Mouse (Mus musculus): ENCODE results near the gene Gm17019. TPM values are rescaled to one million over a fixed set of nuclear protein-coding genes. Genes with fewer than 3 reads are reported as not detected.
"Not testable (repeated sequence)": the region's sequence is repeated elsewhere in the genome, so short reads cannot be mapped to it uniquely, and the experiment has no call there.

Gene Gm17019
- polyA plus RNA-seq (2012; rRNA removed) (not detected in 2 replicates), polyA plus RNA-seq (2014; fragmentation: Nextera tagmentation; extraction: Ambion mirVana) (not detected in 2 replicates)

DNA sequence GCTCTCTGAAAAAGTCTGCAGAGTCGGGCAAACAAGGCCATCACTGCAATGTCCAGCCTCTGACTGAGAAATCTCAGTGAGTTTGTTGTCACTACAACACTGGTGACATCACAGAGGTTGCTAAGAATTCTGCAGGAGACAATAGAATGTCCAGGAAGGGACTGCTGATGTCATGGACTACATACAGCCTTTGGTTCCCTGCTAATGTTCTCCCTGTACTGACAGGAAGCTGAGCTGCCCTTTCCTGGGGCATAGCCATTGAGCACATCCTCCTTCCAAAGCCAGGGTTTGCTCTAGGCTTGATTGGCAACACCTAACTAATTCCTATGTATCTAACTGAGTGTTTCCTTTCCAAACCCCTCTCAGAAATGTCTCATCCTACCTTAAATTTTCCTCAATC lies at the start of gene Gm17019:
Gene Gm17019 (minus strand): TSS at position 101 of the 400 bp plus-strand sequence.
- ATAC-seq (ENCODE audit: insufficient read depth); H3K9me3 ChIP-seq (ENCODE audit: control insufficient read depth, low read length); DNase-seq (ENCODE audit: low read depth in 3 of 3, low spot score in 3 of 3); H3K4me2 ChIP-seq (ENCODE audit: low read depth); H3K9ac ChIP-seq (replicated peaks); H3K27ac ChIP-seq; H3K4me1 ChIP-seq (replicated peaks; ENCODE audit: control insufficient read depth in 2 of 2, insufficient read depth in 2 of 2, low read length in 1 of 2); H3K27me3 ChIP-seq (ENCODE audit: control insufficient read depth, insufficient read depth, low read length); H3K4me3 ChIP-seq (ENCODE audit: insufficient read depth in 1 of 2, low read depth in 2 of 2, low read length in 2 of 2); H3K36me3 ChIP-seq (replicated peaks; ENCODE audit: control insufficient read depth, insufficient read depth, low read depth): not testable (repeated sequence)
- WGBS (ENCODE audit: insufficient replicate concordance), result 15% methylated on average over 1 of the region's 1 CpGs

GRCm38 (mm10) chr5:15062385-15062715 lies 29.6 kb upstream of the Gm17019 start:
- H3K27ac ChIP-seq; ATAC-seq (ENCODE audit: insufficient read depth); H3K27me3 ChIP-seq (ENCODE audit: control insufficient read depth, insufficient read depth, low read length); DNase-seq (ENCODE audit: low read depth in 3 of 3, low spot score in 3 of 3); H3K4me3 ChIP-seq (ENCODE audit: insufficient read depth in 1 of 2, low read depth in 2 of 2, low read length in 2 of 2); H3K4me2 ChIP-seq (ENCODE audit: low read depth); H3K9ac ChIP-seq (replicated peaks); H3K36me3 ChIP-seq (replicated peaks; ENCODE audit: control insufficient read depth, insufficient read depth, low read depth); H3K9me3 ChIP-seq (ENCODE audit: control insufficient read depth, low read length); H3K4me1 ChIP-seq (replicated peaks; ENCODE audit: control insufficient read depth in 2 of 2, insufficient read depth in 2 of 2, low read length in 1 of 2): not testable (repeated sequence)
- WGBS (ENCODE audit: insufficient replicate concordance), result 61% methylated on average over 1 of the region's 1 CpGs

GRCm38 (mm10) chr5:15061638-15062384 lies 29.0 kb upstream of the Gm17019 start:
- not testable (repeated sequence) for H3K4me1 ChIP-seq (replicated peaks; ENCODE audit: control insufficient read depth in 2 of 2, insufficient read depth in 2 of 2, low read length in 1 of 2); H3K9ac ChIP-seq (replicated peaks); H3K4me2 ChIP-seq (ENCODE audit: low read depth); H3K4me3 ChIP-seq (ENCODE audit: insufficient read depth in 1 of 2, low read depth in 2 of 2, low read length in 2 of 2); H3K27ac ChIP-seq; H3K9me3 ChIP-seq (ENCODE audit: control insufficient read depth, low read length); DNase-seq (ENCODE audit: low read depth in 3 of 3, low spot score in 3 of 3); H3K27me3 ChIP-seq (ENCODE audit: control insufficient read depth, insufficient read depth, low read length); H3K36me3 ChIP-seq (replicated peaks; ENCODE audit: control insufficient read depth, insufficient read depth, low read depth)
- WGBS (ENCODE audit: insufficient replicate concordance), result 63% methylated on average over 4 of the region's 4 CpGs
- ATAC-seq (ENCODE audit: insufficient read depth), result peak; percentile 62

DNA sequence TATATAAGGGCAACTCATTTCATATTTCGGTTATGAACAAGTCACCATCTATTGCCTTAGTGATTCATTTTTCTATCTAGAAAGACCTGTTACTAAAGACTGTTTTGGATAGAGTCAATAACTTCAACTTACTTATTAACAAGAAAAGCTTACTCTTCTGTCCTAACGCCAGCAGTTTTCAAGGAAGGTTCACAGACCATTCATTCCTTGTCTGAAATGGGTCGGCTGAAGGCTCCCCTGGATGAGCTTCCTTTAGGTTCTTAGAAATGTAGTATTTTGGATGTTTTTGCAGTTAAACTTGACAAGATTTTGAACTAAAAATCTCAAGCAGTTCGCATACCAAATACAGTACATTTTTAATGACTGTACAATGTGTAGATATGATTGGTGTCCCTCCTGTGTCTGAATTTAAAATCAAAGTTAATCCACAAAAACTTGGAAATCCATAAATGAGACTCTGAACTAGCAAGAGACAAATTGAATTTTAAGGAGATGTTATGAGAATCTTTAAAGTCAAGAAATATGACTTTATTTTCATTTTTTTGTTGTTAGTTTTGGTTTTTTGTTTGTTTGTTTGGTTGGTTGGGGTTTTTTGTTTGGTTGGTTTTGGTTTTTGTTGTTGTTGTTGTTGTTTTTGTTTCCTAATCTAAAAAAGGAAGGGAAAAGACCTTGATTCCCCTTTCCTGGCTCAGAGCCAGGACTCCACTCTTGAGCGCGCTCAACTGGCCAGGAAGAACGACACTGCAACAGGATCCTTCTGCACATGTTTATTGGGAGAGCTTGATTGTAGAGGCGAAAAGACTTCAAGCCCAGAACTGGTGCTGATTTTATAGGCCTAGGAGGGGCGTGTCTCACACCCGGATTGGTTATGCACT lies 21.6 kb upstream of the Gm17019 start:
- not testable (repeated sequence) for DNase-seq (ENCODE audit: low read depth in 3 of 3, low spot score in 3 of 3); ATAC-seq (ENCODE audit: insufficient read depth); H3K36me3 ChIP-seq (replicated peaks; ENCODE audit: control insufficient read depth, insufficient read depth, low read depth); H3K9me3 ChIP-seq (ENCODE audit: control insufficient read depth, low read length); H3K4me2 ChIP-seq (ENCODE audit: low read depth); H3K9ac ChIP-seq (replicated peaks); H3K4me3 ChIP-seq (ENCODE audit: insufficient read depth in 1 of 2, low read depth in 2 of 2, low read length in 2 of 2); H3K27ac ChIP-seq; H3K4me1 ChIP-seq (replicated peaks; ENCODE audit: control insufficient read depth in 2 of 2, insufficient read depth in 2 of 2, low read length in 1 of 2); H3K27me3 ChIP-seq (ENCODE audit: control insufficient read depth, insufficient read depth, low read length)
- WGBS (ENCODE audit: insufficient replicate concordance), result 54% methylated on average over 10 of the region's 10 CpGs

DNA sequence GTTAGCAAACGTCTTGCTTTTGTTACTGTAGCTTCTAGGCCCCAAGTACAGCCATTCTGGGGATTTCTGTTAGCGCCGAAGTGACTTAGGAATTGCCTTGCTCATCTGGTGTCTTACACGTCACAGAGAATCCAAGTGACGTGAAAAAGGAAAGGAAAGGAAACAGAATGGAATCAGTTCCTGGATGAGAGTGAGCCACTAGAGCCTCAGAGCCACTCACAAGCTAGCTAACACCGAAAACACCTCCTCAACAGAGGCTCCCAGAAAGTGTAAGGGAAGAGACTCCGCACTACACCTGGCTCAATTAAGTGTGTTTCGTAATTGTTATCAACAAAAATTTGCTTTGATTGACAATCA lies 20.8 kb upstream of the Gm17019 start:
- not testable (repeated sequence) for H3K9me3 ChIP-seq (ENCODE audit: control insufficient read depth, low read length); H3K27me3 ChIP-seq (ENCODE audit: control insufficient read depth, insufficient read depth, low read length); ATAC-seq (ENCODE audit: insufficient read depth); DNase-seq (ENCODE audit: low read depth in 3 of 3, low spot score in 3 of 3); H3K4me1 ChIP-seq (replicated peaks; ENCODE audit: control insufficient read depth in 2 of 2, insufficient read depth in 2 of 2, low read length in 1 of 2); H3K9ac ChIP-seq (replicated peaks); H3K27ac ChIP-seq; H3K36me3 ChIP-seq (replicated peaks; ENCODE audit: control insufficient read depth, insufficient read depth, low read depth); H3K4me2 ChIP-seq (ENCODE audit: low read depth); H3K4me3 ChIP-seq (ENCODE audit: insufficient read depth in 1 of 2, low read depth in 2 of 2, low read length in 2 of 2)
- WGBS (ENCODE audit: insufficient replicate concordance), result 62% methylated on average over 7 of the region's 8 CpGs

DNA sequence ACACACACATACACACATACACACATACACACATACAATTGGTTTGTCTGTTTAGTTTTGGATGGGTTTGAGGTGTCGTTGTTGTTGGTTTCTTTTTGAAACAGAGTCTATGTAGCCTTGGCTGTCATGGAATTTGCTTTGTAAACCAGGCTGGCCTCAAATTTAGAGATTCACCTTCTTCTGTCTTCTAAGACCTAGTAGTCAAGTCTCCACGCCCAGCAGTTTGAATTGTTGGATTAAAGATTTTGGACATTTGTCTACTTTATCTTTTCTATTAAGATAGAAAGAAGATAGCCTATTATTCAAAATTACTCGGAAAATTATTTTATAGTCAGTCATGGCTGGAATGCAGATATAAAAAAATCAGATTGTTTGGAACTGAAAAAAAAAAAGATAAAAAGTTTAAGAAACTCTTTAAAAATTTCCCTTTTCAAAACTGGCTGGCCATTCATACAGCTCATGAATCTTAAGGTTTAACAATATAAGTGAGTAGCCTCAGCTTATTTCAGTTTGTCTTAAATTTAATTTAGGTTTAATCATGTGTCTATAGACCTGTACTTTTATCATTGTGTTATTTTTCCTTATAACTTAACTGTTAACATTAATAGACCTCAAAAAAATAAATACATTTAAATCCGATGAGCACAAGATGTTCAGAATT lies 20.3 kb upstream of the Gm17019 start:
- not testable (repeated sequence) for ATAC-seq (ENCODE audit: insufficient read depth); DNase-seq (ENCODE audit: low read depth in 3 of 3, low spot score in 3 of 3); H3K9me3 ChIP-seq (ENCODE audit: control insufficient read depth, low read length); H3K36me3 ChIP-seq (replicated peaks; ENCODE audit: control insufficient read depth, insufficient read depth, low read depth); H3K4me1 ChIP-seq (replicated peaks; ENCODE audit: control insufficient read depth in 2 of 2, insufficient read depth in 2 of 2, low read length in 1 of 2); H3K4me3 ChIP-seq (ENCODE audit: insufficient read depth in 1 of 2, low read depth in 2 of 2, low read length in 2 of 2); H3K27ac ChIP-seq; H3K27me3 ChIP-seq (ENCODE audit: control insufficient read depth, insufficient read depth, low read length); H3K4me2 ChIP-seq (ENCODE audit: low read depth); H3K9ac ChIP-seq (replicated peaks)
- WGBS (ENCODE audit: insufficient replicate concordance), result 57% methylated on average over 4 of the region's 4 CpGs

DNA sequence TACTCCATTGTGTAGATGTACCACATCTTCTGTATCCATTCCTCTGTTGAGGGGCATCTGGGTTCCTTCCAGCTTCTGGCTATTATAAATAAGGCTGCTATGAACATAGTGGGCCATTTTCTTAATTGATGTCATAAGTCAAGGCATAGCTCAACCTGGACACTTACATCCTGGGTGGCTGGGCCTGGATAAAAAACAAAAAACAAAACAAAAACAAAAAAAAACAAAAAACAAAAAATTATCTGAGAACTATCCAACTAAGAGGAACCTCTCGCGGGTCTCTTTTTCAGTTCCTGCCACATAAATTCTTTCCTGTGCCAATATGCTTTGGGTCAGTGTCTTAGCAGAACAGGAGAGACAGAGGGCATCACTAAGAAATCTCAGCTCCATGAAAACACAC lies 18.0 kb upstream of the Gm17019 start:
- H3K4me3 ChIP-seq (ENCODE audit: insufficient read depth in 1 of 2, low read depth in 2 of 2, low read length in 2 of 2); H3K9me3 ChIP-seq (ENCODE audit: control insufficient read depth, low read length); H3K27ac ChIP-seq; H3K4me1 ChIP-seq (replicated peaks; ENCODE audit: control insufficient read depth in 2 of 2, insufficient read depth in 2 of 2, low read length in 1 of 2); DNase-seq (ENCODE audit: low read depth in 3 of 3, low spot score in 3 of 3); H3K27me3 ChIP-seq (ENCODE audit: control insufficient read depth, insufficient read depth, low read length); H3K9ac ChIP-seq (replicated peaks); H3K36me3 ChIP-seq (replicated peaks; ENCODE audit: control insufficient read depth, insufficient read depth, low read depth); H3K4me2 ChIP-seq (ENCODE audit: low read depth); ATAC-seq (ENCODE audit: insufficient read depth): not testable (repeated sequence)
- 59% methylated on average over 2 of the region's 2 CpGs for WGBS (ENCODE audit: insufficient replicate concordance)

All from liver, embryonic 14.5 days (tissue).